Mouse (Mus musculus): ENCODE measurements around the gene Zswim3. TPM values are rescaled to one million over a fixed set of nuclear protein-coding genes. Genes with fewer than 3 reads are reported as not detected.

The Zswim3 gene
- total RNA-seq, 2 experiments from 2014 or later, result 7.8 to 9.3 TPM

Other genes starting within 250 kb of the Zswim3 start
- under 1 TPM in 1 of 2 experiments, not detected in 1; 0.34 TPM for gene Wfdc2, start 242.7 kb upstream of the Zswim3 start, total RNA-seq (2021)
- not detected for gene Spint3, start 231.6 kb upstream of the Zswim3 start, total RNA-seq (2021)
- gene Wfdc6a, start 219.7 kb upstream of the Zswim3 start, total RNA-seq (2021), result not detected
- gene Eppin, start 211.5 kb upstream of the Zswim3 start, total RNA-seq (2021), result not detected
- gene Wfdc6b, start 191.6 kb upstream of the Zswim3 start, total RNA-seq (2021), result not detected
- gene Wfdc8, start 191.5 kb upstream of the Zswim3 start, total RNA-seq (2021), result not detected
- not detected for gene Wfdc16, start 166.3 kb upstream of the Zswim3 start, total RNA-seq (2021)
- gene Wfdc10, start 149.1 kb upstream of the Zswim3 start, total RNA-seq (2021), result not detected
- gene Wfdc9, start 148.5 kb upstream of the Zswim3 start, total RNA-seq (2021), result not detected
- gene Wfdc11, start 131.0 kb upstream of the Zswim3 start, total RNA-seq (2021), result not detected
- not detected for gene Wfdc13, start 120.0 kb upstream of the Zswim3 start, total RNA-seq (2021)
- not detected for gene Spint4, start 106.6 kb upstream of the Zswim3 start, total RNA-seq (2021)
- gene Spint5, start 89.8 kb upstream of the Zswim3 start, total RNA-seq (2021), result not detected
- 1 to 10 TPM in 1 of 2 experiments, under 1 TPM in 1; 0.89 to 1.0 TPM for gene Wfdc3, start 59.2 kb upstream of the Zswim3 start, total RNA-seq (2021)
- 10 to 100 TPM; 37.0 TPM for gene Dnttip1, start 59.1 kb upstream of the Zswim3 start, total RNA-seq (2021)
- 1 to 10 TPM in 1 of 2 experiments, not detected in 1; 1.2 TPM for gene Ube2c, start 35.2 kb upstream of the Zswim3 start, total RNA-seq (2021)
- not detected for gene Tnnc2, start 25.1 kb upstream of the Zswim3 start, total RNA-seq (2021)
- 10 to 100 TPM; 38.0 to 45.8 TPM for gene Snx21, start 19.3 kb upstream of the Zswim3 start, total RNA-seq (2021)
- gene Acot8, start 216 bp upstream of the Zswim3 start, total RNA-seq (2021), result 10 to 100 TPM; 24.3 to 25.4 TPM
- 10 to 100 TPM; 22.7 to 22.9 TPM for gene Zswim1, start 17.6 kb downstream of the Zswim3 start, total RNA-seq (2021)
- not detected for gene Spata25, start 23.4 kb downstream of the Zswim3 start, total RNA-seq (2021)
- 100 to 1,000 TPM in 1 of 2 experiments, 10 to 100 TPM in 1; 93.3 to 106 TPM for gene Ctsa, start 27.8 kb downstream of the Zswim3 start, total RNA-seq (2021)
- gene Neurl2, start 28.4 kb downstream of the Zswim3 start, total RNA-seq (2021), result 1 to 10 TPM; 3.4 to 4.6 TPM
- 10 to 100 TPM; 68.8 to 73.7 TPM for gene Pltp, start 52.6 kb downstream of the Zswim3 start, total RNA-seq (2021)
- 10 to 100 TPM; 40.4 to 47.2 TPM for gene Pcif1, start 74.2 kb downstream of the Zswim3 start, total RNA-seq (2021)
- gene Zfp335, start 106.7 kb downstream of the Zswim3 start, total RNA-seq (2021), result 10 to 100 TPM; 23.3 to 29.1 TPM
- 1 to 10 TPM; 1.5 to 1.8 TPM for gene Mmp9, start 135.7 kb downstream of the Zswim3 start, total RNA-seq (2021)
- gene Slc12a5, start 155.7 kb downstream of the Zswim3 start, total RNA-seq (2021), result 100 to 1,000 TPM; 366 to 382 TPM
- gene Ncoa5, start 229.8 kb downstream of the Zswim3 start, total RNA-seq (2021), result 10 to 100 TPM; 50.2 to 56.1 TPM